Mouse (Mus musculus) heart, postnatal 0 days (tissue): Measurements from ENCODE around the gene Rora.

Experiments used
- CTCF ChIP-seq: IDR thresholded peaks from 2 replicates; pipeline ENCODE4 v1.5.1; 2016; ENCODE audit warnings: antibody characterized with exemption, control low read depth, low read depth
- EP300 ChIP-seq: IDR thresholded peaks from 2 replicates; pipeline ENCODE4 v1.6.1; 2016; ENCODE audit warnings: antibody characterized with exemption, low read depth

- TF ChIP-seq EP300 (no peak), CTCF (no peak)
These were observed 731.3 kb downstream of the Rora start for GRCm38 (mm10) chr9:69384905-69385304.
